Mouse (Mus musculus) embryonic fibroblast, embryonic 13.5 days (primary cell): ENCODE measurements around the gene Ttyh1.

Experiments used
- CTCF ChIP-seq: IDR thresholded peaks from 2 replicates; pipeline ENCODE4 v1.5.1; 2011; ENCODE audit warnings: mild to moderate bottlenecking, control low read depth, low read length, moderate library complexity, borderline replicate concordance; ENCODE audit not compliant: insufficient read depth
- POLR2A ChIP-seq: IDR thresholded peaks from 2 replicates; pipeline ENCODE4 v1.6.1; 2011; ENCODE audit warnings: low read depth, mild to moderate bottlenecking, control low read depth, low read length, moderate library complexity

- no peak for TF ChIP-seq CTCF
- no peak for TF ChIP-seq POLR2A
These were observed 28.0 kb upstream of the Ttyh1 start for GRCm38 (mm10) chr7:4091170-4091569.
